Mouse (Mus musculus): Measurements from ENCODE around the gene Adam12.
"Not testable (repeated sequence)": the region's sequence is repeated elsewhere in the genome, so short reads cannot be mapped to it uniquely, and the experiment has no call there.

Gene Adam12

DNA sequence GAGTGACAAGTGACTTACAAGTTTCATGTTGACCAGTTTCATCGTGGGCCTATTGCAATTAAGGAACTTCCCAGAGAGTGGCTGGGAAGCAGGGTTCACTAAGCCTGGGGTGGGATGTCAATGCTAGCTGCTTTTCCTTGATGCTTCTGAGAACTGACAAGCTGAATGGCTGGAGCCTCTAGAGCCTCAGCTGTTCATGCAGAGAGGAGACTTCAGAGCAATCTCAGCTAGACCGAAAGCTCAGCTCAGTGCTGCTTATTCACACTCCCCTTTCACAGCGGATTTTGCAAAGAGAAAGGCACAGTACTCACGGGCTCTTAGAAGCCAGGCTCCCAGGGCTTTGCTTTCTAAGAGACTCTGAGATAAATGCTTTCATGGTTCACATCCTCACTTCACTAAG lies 295.6 kb downstream of the Adam12 start:
- no peak for DNase-seq (ENCODE audit: low read depth, low spot score)

DNA sequence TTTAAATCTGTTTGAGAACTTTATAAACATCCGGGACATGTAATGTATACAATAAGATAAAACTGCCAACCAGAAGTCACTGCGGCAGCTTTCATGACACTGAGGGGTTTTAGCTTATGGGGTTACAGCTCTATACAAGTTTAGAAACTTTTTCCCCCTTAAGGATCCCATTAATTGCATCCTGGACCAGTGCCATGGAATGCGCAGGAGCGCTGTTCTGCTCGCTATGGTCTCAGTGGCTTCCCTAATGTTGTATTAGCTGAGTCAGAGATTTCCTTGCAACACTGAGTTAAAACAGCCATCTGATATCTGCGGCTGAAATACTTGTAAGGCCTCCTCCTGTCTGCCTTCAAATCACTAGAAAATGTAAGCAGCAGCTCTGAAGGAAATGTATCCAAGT lies 298.6 kb downstream of the Adam12 start:
- DNase-seq (ENCODE audit: low read depth, low spot score) = no peak

GRCm38 (mm10) chr7:133931481-133931880 lies 300.5 kb downstream of the Adam12 start:
- no peak for DNase-seq (ENCODE audit: low read depth, low spot score)

GRCm38 (mm10) chr7:133928981-133929380 lies 303.0 kb downstream of the Adam12 start:
- no peak for DNase-seq (ENCODE audit: low read depth, low spot score)

GRCm38 (mm10) chr7:133925771-133926170 lies 306.2 kb downstream of the Adam12 start:
- DNase-seq (ENCODE audit: low read depth, low spot score) = no peak

DNA sequence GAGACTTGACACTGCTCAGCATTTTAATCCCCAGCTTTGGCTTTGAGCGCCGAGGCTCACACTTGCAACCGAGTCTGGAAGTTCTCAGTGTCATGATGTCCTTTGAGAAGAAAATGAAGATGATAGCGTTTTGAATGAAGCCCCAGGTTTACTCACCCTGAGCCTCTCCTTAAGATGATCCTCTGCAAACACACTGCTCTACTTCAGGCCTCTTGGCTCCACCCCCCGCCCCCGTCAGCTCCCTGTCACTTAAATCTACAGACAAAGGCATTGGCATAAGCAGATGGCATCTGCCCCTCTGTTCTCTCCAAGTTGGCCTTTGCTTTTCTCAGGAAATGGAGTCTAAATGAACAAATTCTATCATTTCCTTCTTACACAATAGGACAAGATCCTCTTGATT lies 308.0 kb downstream of the Adam12 start:
- no peak for DNase-seq (ENCODE audit: low read depth, low spot score)

DNA sequence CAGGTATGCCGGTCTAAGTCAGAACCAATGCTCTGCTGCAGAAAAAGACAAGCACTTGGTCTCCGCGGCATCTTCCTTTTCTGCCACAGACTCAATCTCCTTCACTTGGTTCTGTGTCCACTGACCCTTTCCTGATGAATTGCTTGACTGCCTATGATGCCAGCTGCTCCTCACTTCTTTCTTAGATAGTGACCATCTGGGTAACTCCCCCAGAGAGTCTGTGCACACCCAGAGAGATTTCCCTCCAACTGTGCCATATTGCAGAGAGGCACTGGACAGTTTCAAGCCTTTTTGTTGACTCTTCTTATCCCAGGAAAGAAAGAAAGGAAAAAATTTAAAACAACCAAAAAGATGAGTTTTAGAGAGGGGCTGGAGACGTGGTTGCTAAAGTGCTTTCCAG lies 310.7 kb downstream of the Adam12 start:
- DNase-seq (ENCODE audit: low read depth, low spot score) = no peak

DNA sequence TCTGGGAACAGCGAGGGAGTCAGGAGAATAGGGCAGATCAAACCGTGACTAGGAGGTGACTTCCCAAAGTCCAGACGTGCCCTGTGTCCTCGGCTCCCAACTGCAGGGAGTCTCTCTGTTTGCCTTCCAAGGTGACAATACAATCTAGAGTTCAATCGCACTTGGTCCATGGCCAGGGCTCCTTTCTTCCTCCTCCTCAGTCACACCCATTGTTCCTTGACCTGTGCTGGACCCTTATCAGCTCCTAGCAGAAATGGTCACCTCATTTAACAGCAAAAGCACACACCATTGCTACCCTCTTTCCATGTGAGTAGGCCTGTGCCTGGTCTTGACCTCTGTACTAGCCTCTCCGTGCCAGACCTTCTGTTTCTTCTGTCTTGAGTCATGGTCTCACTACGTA lies 311.2 kb downstream of the Adam12 start:
- DNase-seq (ENCODE audit: low read depth, low spot score) = no peak

- no peak for DNase-seq (ENCODE audit: low read depth, low spot score)
These were observed 312.0 kb downstream of the Adam12 start for GRCm38 (mm10) chr7:133919918-133920317.

- no peak for DNase-seq (ENCODE audit: low read depth, low spot score)
These were observed 312.6 kb downstream of the Adam12 start for GRCm38 (mm10) chr7:133919306-133919705.

GRCm38 (mm10) chr7:133916230-133916629 lies 315.7 kb downstream of the Adam12 start:
- DNase-seq (ENCODE audit: low read depth, low spot score) = no peak

DNA sequence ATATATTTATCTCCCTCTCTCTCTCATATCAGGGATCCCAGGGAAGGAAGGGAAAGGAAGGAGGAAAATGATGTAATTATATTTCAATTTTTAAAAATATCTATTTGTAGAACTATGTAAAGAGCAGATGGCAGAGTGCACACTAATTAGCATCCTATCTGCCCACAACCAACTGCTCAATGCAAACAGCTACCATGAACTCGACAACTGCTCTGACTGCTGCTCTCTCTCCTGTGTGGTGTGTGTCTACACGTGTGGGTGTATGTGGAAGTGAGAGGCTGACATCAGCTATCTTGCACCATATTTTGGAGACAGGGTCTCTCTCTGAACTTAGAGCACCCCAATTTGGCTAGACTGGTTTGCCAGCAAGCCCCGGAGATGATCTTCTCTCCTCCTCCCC lies 320.1 kb downstream of the Adam12 start:
- DNase-seq (ENCODE audit: low read depth, low spot score) = no peak

DNA sequence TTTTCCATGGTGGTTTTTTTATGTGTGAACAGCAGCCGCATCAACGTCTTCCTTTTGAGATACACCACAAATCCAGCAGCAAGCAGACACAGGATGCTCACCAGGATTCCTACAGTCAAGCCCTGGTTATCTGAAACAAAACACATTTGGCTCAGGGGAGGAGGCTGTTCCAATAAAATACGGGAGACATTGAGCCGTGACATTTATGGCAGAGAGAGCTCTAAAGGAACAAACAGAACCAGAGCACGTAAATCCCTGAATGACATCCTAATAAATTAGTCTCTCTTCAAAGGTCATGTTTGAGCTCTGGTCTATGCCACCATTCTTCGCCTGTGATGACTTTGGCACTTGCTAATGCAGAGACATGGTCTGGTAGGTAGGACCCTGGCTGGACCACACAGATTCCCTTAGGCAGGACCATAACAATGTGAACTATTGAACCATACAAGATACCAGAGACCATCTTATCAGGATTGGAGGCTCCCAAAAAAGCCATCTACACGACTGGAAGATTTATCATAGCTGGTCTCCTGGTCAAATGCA lies 322.0 kb downstream of the Adam12 start:
- no peak for DNase-seq (ENCODE audit: low read depth, low spot score)

GRCm38 (mm10) chr7:133908966-133909365 lies 323.0 kb downstream of the Adam12 start:
- DNase-seq (ENCODE audit: low read depth, low spot score) = no peak

- no peak for DNase-seq (ENCODE audit: low read depth, low spot score)
These were observed 332.6 kb downstream of the Adam12 start for GRCm38 (mm10) chr7:133899391-133899790.

DNA sequence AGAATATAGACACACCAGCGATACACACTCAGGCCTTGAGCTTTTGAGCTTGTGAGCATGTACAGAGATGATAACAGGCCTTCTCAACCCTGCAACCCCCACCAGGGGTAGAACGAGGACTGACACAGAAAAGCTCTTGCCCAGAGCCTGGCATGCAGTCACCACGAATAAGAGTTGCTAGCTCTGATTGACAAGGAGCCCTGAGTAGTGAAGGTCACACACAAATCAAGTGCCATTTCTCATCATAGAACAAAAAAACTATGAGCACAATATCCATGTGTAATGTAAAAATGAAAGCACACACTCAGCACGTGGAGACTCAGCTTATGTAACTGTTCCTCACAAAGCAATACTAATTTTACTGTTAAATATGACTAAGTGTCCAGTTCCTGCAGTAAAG lies 340.1 kb downstream of the Adam12 start:
- DNase-seq (ENCODE audit: low read depth, low spot score) = no peak

DNA sequence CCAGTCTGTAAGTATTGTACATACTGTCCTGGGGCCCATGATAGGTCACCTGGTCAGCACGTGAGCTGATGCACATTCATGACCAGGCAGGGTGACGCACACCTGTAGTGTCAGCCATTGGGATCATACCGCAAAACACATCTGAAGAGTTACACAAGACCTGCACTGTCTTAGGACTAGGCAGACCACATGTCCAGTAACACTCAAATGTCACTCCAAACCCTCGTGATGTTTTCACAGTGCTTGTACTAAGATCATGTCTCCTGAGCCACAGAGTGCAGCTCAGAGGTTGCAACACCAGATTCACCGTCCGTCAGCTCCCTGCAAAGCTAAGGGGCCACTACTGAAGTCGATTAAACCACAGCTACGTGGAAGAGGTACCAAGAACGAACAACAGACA lies 340.6 kb downstream of the Adam12 start:
- no peak for DNase-seq (ENCODE audit: low read depth, low spot score)

DNA sequence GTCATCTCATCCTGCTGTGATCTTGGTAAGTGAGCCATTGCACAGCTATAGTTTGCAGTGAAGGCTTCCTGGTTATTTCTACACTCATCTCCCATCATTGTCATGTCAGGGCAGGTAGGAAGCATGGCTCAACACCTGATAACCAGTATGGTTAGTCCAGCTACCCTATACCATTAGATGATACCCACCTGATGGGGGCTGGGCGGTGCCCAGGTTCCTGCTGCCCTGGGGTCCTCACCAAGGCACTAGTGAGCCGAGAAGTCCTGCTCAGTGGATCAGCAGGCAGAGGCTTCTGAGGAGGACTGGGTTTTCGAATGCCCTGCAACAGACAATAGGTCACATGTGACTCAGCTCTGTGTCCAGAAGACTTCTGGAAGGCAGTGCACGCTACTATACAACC lies 342.0 kb downstream of the Adam12 start:
- DNase-seq (ENCODE audit: low read depth, low spot score) = no peak

- no peak for DNase-seq (ENCODE audit: low read depth, low spot score)
These were observed 342.7 kb downstream of the Adam12 start for GRCm38 (mm10) chr7:133888926-133889920.

- not testable (repeated sequence) for DNase-seq (ENCODE audit: low read depth, low spot score)
These were observed 347.1 kb downstream of the Adam12 start for GRCm38 (mm10) chr7:133884759-133885431.

DNA sequence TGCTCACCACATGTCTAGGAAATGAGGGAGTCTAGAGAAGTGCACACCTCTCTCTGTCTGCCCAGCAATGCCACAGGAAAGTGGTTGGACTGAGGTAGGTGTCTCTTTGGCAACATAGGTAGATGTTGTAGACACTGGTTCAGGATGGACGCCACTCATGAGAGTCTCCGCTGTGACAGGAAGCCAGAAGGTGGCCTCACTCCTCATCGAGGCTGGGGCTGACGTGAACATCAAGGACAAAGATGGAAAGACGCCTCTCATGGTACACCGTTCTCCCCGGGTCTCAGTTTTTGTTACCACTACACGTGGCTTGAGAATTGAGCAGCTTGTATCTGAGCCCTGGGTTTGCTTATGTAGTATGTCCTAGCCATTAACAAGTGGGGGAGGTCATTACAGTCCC lies 352.2 kb downstream of the Adam12 start:
- no peak for DNase-seq (ENCODE audit: low read depth, low spot score)

- DNase-seq (ENCODE audit: low read depth, low spot score) = no peak
These were observed 355.2 kb downstream of the Adam12 start for GRCm38 (mm10) chr7:133876646-133877342.
